Mouse (Mus musculus): ENCODE data around the gene Plppr1. TPM values are rescaled to one million over a fixed set of nuclear protein-coding genes. Genes with fewer than 3 reads are reported as not detected.

The Plppr1 gene
- polyA plus RNA-seq, 1 experiment from 2014 or later, result 5.0 TPM

- Histone ChIP-seq H3K9ac (no peak overlapping the region), H3K27me3 (no peaks in the 10 kb centered on the region), H3K4me1 (replicated peaks) (no peaks in the 10 kb centered on the region), H3K4me3 (no peak overlapping the region), H3K9me3 (replicated peaks) (no peaks in the 10 kb centered on the region), H3K27ac (no peak overlapping the region), H3K36me3 (no peaks in the 10 kb centered on the region), H3K4me2 (no peak overlapping the region)
- 39% methylated on average over 2 of the region's 2 CpGs for WGBS
- ATAC-seq (replicated peaks; ENCODE audit: insufficient number of reproducible peaks, insufficient read depth, low FRiP score, low read depth), result no peak; the same call in 1 of the 2 replicates
These were observed 59.8 kb downstream of the Plppr1 start for GRCm38 (mm10) chr4:49118842-49119241.

GRCm38 (mm10) chr4:49144798-49145197 is 85.7 kb downstream of the Plppr1 start:
- Histone ChIP-seq H3K27ac (no peak overlapping the region), H3K9me3 (replicated peaks) (no peaks in the 10 kb centered on the region), H3K27me3 (no peaks in the 10 kb centered on the region), H3K4me3 (no peak overlapping the region), H3K9ac (no peak overlapping the region), H3K4me2 (no peak overlapping the region), H3K36me3 (no peaks in the 10 kb centered on the region), H3K4me1 (replicated peaks) (no peaks in the 10 kb centered on the region)
- ATAC-seq (replicated peaks; ENCODE audit: insufficient number of reproducible peaks, insufficient read depth, low FRiP score, low read depth), result no peak
- 63% methylated on average over 4 of the region's 4 CpGs for WGBS

GRCm38 (mm10) chr4:49148775-49149174 is 89.7 kb downstream of the Plppr1 start:
- H3K27ac ChIP-seq, result no peak overlapping the region
- H3K9me3 ChIP-seq (replicated peaks), result no peaks in the 10 kb centered on the region
- 47% methylated on average over 2 of the region's 2 CpGs for WGBS
- H3K9ac ChIP-seq, result no peak overlapping the region
- H3K4me2 ChIP-seq, result no peak overlapping the region
- H3K4me1 ChIP-seq (replicated peaks), result no peaks in the 10 kb centered on the region
- no peaks in the 10 kb centered on the region for H3K36me3 ChIP-seq
- H3K27me3 ChIP-seq, result no peaks in the 10 kb centered on the region
- no peak overlapping the region for H3K4me3 ChIP-seq
- no peak for ATAC-seq (replicated peaks; ENCODE audit: insufficient number of reproducible peaks, insufficient read depth, low FRiP score, low read depth)

- no peaks in the 10 kb centered on the region for H3K9me3 ChIP-seq (replicated peaks)
- H3K4me2 ChIP-seq, result no peak overlapping the region
- no peak overlapping the region for H3K9ac ChIP-seq
- H3K4me1 ChIP-seq (replicated peaks), result no peaks in the 10 kb centered on the region
- H3K27ac ChIP-seq, result no peak overlapping the region
- no peaks in the 10 kb centered on the region for H3K36me3 ChIP-seq
- WGBS, result 80% methylated on average over 2 of the region's 2 CpGs
- H3K27me3 ChIP-seq, result no peaks in the 10 kb centered on the region
- ATAC-seq (replicated peaks; ENCODE audit: insufficient number of reproducible peaks, insufficient read depth, low FRiP score, low read depth), result no peak
- H3K4me3 ChIP-seq, result no peak overlapping the region
These were observed 90.2 kb downstream of the Plppr1 start for GRCm38 (mm10) chr4:49149251-49149650.

GRCm38 (mm10) chr4:49153849-49154248 is 94.8 kb downstream of the Plppr1 start:
- H3K4me2 ChIP-seq, result no peak overlapping the region
- no peaks in the 10 kb centered on the region for H3K9me3 ChIP-seq (replicated peaks)
- H3K36me3 ChIP-seq, result no peaks in the 10 kb centered on the region
- no peaks in the 10 kb centered on the region for H3K4me1 ChIP-seq (replicated peaks)
- no peak overlapping the region for H3K4me3 ChIP-seq
- no peak overlapping the region for H3K9ac ChIP-seq
- WGBS, result 36% methylated on average over 5 of the region's 5 CpGs
- H3K27me3 ChIP-seq, result no peaks in the 10 kb centered on the region
- no peak for ATAC-seq (replicated peaks; ENCODE audit: insufficient number of reproducible peaks, insufficient read depth, low FRiP score, low read depth)
- no peak overlapping the region for H3K27ac ChIP-seq

- no peak overlapping the region for H3K9ac ChIP-seq
- H3K27ac ChIP-seq, result no peak overlapping the region
- H3K4me3 ChIP-seq, result no peak overlapping the region
- no peak overlapping the region for H3K4me2 ChIP-seq
- ATAC-seq (replicated peaks; ENCODE audit: insufficient number of reproducible peaks, insufficient read depth, low FRiP score, low read depth), result no peak
- WGBS, result 61% methylated on average over 1 of the region's 1 CpGs
- no peaks in the 10 kb centered on the region for H3K27me3 ChIP-seq
- H3K9me3 ChIP-seq (replicated peaks), result no peaks in the 10 kb centered on the region
- H3K4me1 ChIP-seq (replicated peaks), result no peaks in the 10 kb centered on the region
- no peaks in the 10 kb centered on the region for H3K36me3 ChIP-seq
These were observed 97.7 kb downstream of the Plppr1 start for GRCm38 (mm10) chr4:49156781-49157180.

- Histone ChIP-seq H3K9ac (no peak overlapping the region), H3K4me2 (no peak overlapping the region), H3K27me3 (no peaks in the 10 kb centered on the region), H3K4me3 (no peak overlapping the region), H3K4me1 (replicated peaks) (no peaks in the 10 kb centered on the region), H3K36me3 (no peaks in the 10 kb centered on the region), H3K9me3 (replicated peaks) (no peaks in the 10 kb centered on the region), H3K27ac (no peak overlapping the region)
- no peak for ATAC-seq (replicated peaks; ENCODE audit: insufficient number of reproducible peaks, insufficient read depth, low FRiP score, low read depth)
- WGBS, result 82% methylated on average over 3 of the region's 3 CpGs
These were observed 104.2 kb downstream of the Plppr1 start for GRCm38 (mm10) chr4:49163285-49163684.

GRCm38 (mm10) chr4:49166391-49166790 is 107.3 kb downstream of the Plppr1 start:
- WGBS, result 76% methylated on average over 3 of the region's 3 CpGs
- Histone ChIP-seq H3K27me3 (no peaks in the 10 kb centered on the region), H3K27ac (no peak overlapping the region), H3K36me3 (no peaks in the 10 kb centered on the region), H3K9ac (no peak overlapping the region), H3K4me2 (no peak overlapping the region), H3K4me1 (replicated peaks) (0 out of 2 replicates have a peak, but pooled peaks cover 2% of the 10 kb centered on the region), H3K9me3 (replicated peaks) (no peaks in the 10 kb centered on the region), H3K4me3 (no peak overlapping the region)
- ATAC-seq (replicated peaks; ENCODE audit: insufficient number of reproducible peaks, insufficient read depth, low FRiP score, low read depth), result no peak

GRCm38 (mm10) chr4:49167030-49167429 is 108.0 kb downstream of the Plppr1 start:
- no peaks in the 10 kb centered on the region for H3K36me3 ChIP-seq
- H3K4me2 ChIP-seq, result no peak overlapping the region
- no peak overlapping the region for H3K27ac ChIP-seq
- H3K9ac ChIP-seq, result no peak overlapping the region
- H3K4me1 ChIP-seq (replicated peaks), result 0 out of 2 replicates have a peak, but pooled peaks cover 2% of the 10 kb centered on the region
- no peaks in the 10 kb centered on the region for H3K9me3 ChIP-seq (replicated peaks)
- H3K27me3 ChIP-seq, result no peaks in the 10 kb centered on the region
- no peak for ATAC-seq (replicated peaks; ENCODE audit: insufficient number of reproducible peaks, insufficient read depth, low FRiP score, low read depth)
- no peak overlapping the region for H3K4me3 ChIP-seq
- whole genome bisulfite sequencing, result 71% methylated on average over 5 of the region's 5 CpGs

GRCm38 (mm10) chr4:49169498-49169897 is 110.4 kb downstream of the Plppr1 start:
- H3K9me3 ChIP-seq (replicated peaks), result no peaks in the 10 kb centered on the region
- no peaks in the 10 kb centered on the region for H3K36me3 ChIP-seq
- no peak overlapping the region for H3K9ac ChIP-seq
- WGBS, result 12% methylated on average over 1 of the region's 1 CpGs
- no peaks in the 10 kb centered on the region for H3K27me3 ChIP-seq
- ATAC-seq (replicated peaks; ENCODE audit: insufficient number of reproducible peaks, insufficient read depth, low FRiP score, low read depth), result no peak
- no peak overlapping the region for H3K4me2 ChIP-seq
- H3K4me3 ChIP-seq, result no peak overlapping the region
- 0 out of 2 replicates have a peak, but pooled peaks cover 2% of the 10 kb centered on the region for H3K4me1 ChIP-seq (replicated peaks)
- H3K27ac ChIP-seq, result no peak overlapping the region

- H3K9ac ChIP-seq, result no peak overlapping the region
- 80% methylated on average over 2 of the region's 2 CpGs for whole genome bisulfite sequencing
- no peak overlapping the region for H3K4me2 ChIP-seq
- no peaks in the 10 kb centered on the region for H3K36me3 ChIP-seq
- no peaks in the 10 kb centered on the region for H3K9me3 ChIP-seq (replicated peaks)
- H3K4me3 ChIP-seq, result no peak overlapping the region
- no peaks in the 10 kb centered on the region for H3K27me3 ChIP-seq
- no peaks in the 10 kb centered on the region for H3K4me1 ChIP-seq (replicated peaks)
- no peak for ATAC-seq (replicated peaks; ENCODE audit: insufficient number of reproducible peaks, insufficient read depth, low FRiP score, low read depth)
- no peak overlapping the region for H3K27ac ChIP-seq
These were observed 119.0 kb downstream of the Plppr1 start for GRCm38 (mm10) chr4:49178101-49178500.

- Histone ChIP-seq H3K4me3 (no peak overlapping the region), H3K27ac (no peak overlapping the region)
- WGBS, result 74% methylated on average over 3 of the region's 3 CpGs
These were observed 119.8 kb downstream of the Plppr1 start for GRCm38 (mm10) chr4:49178891-49179290.

More at GRCm38 (mm10) chr4:49178891-49179290, 119.8 kb downstream of the Plppr1 start:
- Histone ChIP-seq H3K27me3 (no peaks in the 10 kb centered on the region), H3K9me3 (replicated peaks) (no peaks in the 10 kb centered on the region), H3K4me2 (no peak overlapping the region), H3K4me1 (replicated peaks) (no peaks in the 10 kb centered on the region), H3K9ac (no peak overlapping the region), H3K36me3 (no peaks in the 10 kb centered on the region)
- no peak for ATAC-seq (replicated peaks; ENCODE audit: insufficient number of reproducible peaks, insufficient read depth, low FRiP score, low read depth)
